Mouse (Mus musculus): ENCODE data around the gene Dnmt3a.

Gene Dnmt3a

GRCm38 (mm10) chr12:3805852-3806251 is at the start of gene Dnmt3a:
Gene Dnmt3a (plus strand): TSS chr12:3806007.
- DNase-seq (ENCODE audit: low read depth) = no peak

GRCm38 (mm10) chr12:3756216-3756615 is 49.6 kb upstream of the Dnmt3a start:
- no peak for DNase-seq (ENCODE audit: low read depth)

DNA sequence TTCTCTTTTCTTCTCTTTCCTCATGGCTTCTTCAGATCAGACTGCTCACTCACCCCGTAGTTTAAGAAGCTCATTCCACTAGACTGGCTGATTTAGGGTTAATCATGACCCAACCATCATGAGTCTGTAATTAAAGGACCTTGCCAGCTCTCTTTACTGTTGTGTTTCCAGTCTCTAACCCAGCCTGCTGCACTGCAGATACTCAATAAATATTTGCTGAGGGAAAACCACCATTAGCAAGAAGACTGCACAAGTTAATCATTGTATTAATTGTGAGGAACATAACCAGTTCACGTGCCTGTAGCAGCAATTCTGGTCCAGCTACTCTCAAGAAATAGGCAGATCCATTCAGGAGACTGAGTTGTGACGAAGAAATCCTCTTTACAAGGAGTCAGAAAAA is 47.7 kb upstream of the Dnmt3a start:
- DNase-seq (ENCODE audit: low read depth) = no peak

DNA sequence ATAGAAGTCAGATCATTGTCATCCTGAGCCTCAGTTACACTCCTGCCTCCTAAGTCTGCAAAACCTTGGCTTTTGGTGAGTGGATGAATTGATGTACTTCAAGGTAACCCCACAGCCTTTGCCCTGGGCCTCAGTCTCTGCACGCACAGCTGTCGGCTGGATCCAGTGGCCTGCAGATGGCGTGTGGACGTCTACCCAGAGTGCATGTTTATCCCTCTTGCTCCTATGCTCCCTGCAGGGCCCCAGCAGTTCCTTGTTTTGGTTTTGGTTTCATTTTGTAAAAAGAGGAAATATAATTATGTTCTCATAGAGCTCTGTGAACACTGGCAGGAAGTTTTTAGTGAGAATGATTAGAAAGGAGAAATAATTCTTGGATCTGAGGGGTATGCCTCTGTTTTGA is 46.4 kb upstream of the Dnmt3a start:
- peak; percentile 56 for DNase-seq (ENCODE audit: low read depth)

DNA sequence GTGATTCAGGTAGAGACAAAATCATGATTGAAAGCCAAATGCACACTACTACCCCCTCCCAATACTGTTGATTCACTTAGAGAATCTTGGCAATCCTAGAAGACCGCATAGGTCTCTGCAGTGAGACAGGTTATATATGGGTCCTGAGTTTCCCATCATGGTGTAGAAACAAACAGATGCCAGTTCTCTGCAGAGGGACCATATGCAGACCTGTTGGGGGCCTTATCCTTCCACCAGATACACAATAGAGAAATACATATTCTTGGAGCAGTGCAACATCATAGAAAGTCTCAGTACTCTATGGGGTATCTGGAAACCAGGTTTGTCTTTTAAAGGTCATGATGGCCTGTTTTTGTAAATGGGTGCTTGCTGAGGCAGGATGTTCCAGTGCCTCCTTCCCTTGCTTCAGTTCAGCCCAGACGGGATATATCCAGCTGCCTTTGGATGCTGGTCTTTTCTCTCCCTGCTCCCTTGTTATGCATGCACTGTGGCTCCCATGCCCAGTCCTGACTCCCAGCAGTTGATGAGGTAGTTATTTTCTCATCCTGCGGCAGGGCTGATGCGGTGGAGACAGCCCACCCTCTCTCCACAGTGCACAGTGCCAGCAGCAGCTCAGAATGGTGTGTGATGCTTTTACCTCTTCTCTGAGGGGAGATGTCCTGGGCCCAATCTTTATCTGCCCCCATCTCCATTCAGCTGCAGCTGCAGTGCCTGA is 44.8 kb upstream of the Dnmt3a start:
- no peak for DNase-seq (ENCODE audit: low read depth)

- DNase-seq (ENCODE audit: low read depth) = no peak
Observed at GRCm38 (mm10) chr12:3761591-3762295, 44.1 kb upstream of the Dnmt3a start.

DNA sequence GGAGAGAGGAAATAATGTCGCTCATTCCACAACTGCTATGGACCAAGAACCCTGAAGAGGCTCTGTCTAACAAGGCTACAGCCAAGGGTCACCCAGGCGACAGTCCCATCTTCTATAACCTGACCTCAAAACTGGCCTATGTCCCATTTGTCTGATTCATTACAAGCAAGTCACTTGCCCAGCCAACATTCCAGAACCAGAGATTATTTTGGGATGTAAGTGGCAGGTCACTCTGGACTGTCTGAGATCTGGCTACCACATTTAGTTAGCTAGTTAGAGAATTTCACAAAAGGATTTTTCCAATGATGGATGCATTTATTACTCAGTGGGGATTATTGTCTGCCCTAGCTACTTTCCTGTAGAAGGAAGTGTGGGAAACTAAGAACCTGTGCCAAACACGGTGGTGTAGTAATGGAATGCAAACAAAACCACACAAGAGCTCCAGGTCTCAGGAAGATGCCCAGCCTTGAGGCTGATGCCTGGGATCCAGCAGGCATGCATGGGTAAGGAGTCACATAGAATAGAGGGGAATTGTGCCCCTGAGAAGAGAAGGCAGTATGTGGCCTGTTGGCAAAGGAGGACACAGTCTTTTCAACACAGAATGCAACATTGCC is 41.5 kb upstream of the Dnmt3a start:
- DNase-seq (ENCODE audit: low read depth) = peak; percentile 41

GRCm38 (mm10) chr12:3767360-3767759 is 38.4 kb upstream of the Dnmt3a start:
- no peak for DNase-seq (ENCODE audit: low read depth)

GRCm38 (mm10) chr12:3768391-3768790 is 37.4 kb upstream of the Dnmt3a start:
- DNase-seq (ENCODE audit: low read depth) = no peak

DNA sequence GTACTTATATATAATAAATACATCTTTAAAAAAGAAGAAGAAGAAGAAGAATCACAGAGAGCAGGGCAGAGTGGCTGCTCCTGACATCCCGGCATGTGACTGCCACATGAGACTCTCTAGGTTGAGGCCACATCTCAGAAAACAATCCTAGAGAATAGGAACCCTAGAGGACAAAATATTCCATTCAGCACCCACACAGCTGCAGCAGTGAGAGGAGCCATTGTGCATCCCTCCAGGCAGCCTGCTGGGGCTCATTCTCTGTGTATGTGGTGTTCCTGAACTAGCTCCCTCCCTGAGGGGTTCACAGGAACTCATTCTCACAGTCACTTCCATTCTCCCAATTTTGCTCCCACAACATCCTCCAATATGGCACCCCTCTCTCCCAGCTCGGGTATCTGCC is 35.3 kb upstream of the Dnmt3a start:
- no peak for DNase-seq (ENCODE audit: low read depth)

DNA sequence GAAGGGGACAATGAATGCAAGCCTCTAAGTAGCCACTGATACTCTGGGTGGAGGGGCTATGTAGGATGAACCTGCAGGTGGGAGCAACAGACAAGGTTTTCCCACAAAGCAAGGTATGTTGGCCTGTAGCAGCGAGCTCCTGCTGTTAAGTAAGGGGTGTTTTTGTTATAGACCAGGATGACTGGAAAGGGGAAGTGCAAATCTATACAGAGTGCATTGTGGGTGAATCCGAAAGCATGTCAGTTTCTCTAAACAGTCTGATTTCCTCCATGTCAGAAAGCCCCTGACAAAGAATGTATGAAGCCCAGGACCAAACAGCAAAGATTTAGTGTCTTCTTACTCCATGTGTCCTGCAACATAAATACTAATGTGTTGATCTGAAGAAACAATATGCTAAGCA is 34.7 kb upstream of the Dnmt3a start:
- DNase-seq (ENCODE audit: low read depth) = no peak

DNA sequence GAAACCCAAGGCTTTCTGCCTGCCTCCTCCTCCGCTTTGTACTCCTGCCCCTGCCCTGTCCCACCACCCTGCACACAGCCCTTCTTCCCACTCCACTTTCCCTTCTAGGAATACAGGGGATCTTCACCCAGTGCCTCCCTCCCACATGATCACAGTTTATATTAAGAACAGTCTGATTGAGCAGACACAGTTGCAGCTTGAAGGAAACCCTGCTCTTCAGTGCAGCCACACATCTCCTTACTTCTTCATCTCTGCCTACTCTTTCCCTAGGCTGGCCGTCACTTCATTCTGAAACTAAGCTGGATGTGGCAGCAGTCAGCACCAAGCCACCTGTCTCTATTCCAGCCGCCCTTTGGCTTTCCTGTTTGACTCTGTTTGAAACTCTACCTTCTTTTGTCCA is 32.2 kb upstream of the Dnmt3a start:
- DNase-seq (ENCODE audit: low read depth) = no peak

DNA sequence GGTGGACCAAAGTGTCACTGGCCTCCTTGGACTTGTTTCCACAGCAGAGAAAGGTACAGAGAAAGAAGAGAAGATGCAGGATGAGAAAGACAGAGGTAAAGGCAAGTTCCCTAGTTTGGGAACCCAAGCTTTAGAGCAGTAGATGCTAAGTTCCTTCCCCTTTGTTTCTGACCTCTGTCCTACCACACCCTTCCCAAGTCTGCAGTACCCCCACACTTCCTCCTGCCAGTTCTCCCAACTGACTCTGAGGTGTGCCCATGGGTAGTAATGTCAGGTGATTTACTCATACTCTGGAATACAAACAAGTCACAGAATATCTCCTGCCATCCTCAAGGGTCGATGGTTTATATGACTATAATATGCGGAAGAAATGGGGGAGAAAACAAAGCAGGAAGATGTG is 29.8 kb upstream of the Dnmt3a start:
- no peak for DNase-seq (ENCODE audit: low read depth)

GRCm38 (mm10) chr12:3777682-3778081 is 28.1 kb upstream of the Dnmt3a start:
- DNase-seq (ENCODE audit: low read depth) = no peak

DNA sequence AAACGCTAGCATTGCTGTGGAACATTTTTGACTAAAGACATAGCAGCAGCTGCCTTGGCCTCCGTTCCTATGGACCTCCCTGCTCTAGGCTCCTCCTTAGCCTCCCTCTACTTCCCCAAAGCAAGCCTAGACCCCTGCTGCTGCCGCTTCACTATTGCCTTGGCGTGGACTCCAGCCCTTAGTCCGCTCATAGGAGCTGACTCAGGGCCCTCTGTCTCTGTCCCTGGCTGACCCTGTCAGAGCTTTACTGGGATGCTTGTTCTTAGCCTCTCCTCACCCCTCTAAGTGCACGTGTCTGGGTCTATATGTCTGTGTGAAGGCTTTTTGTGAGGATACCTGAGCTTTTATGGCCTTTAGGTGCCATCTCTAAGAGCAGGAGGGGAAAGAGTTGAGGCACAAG is 27.5 kb upstream of the Dnmt3a start:
- no peak for DNase-seq (ENCODE audit: low read depth)

DNA sequence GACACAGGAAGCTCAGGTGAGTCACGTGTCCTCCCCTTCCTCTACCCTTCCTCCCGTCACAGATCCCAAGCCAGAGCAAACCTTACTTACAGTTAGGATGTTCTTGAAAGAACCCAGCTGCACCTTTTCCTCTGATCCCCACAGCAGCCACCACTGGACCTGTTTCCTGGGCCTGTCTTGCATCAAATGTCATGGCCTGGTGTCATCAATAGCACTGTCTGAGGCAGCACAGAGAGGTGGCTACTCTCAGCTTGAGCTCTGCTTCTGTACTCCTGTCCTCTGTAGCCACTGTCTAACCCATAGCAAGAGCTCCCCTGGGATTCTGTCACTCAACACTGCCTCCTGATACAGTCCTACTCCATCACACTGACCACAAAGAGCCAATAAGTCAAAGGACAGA is 26.2 kb upstream of the Dnmt3a start:
- DNase-seq (ENCODE audit: low read depth) = no peak

DNA sequence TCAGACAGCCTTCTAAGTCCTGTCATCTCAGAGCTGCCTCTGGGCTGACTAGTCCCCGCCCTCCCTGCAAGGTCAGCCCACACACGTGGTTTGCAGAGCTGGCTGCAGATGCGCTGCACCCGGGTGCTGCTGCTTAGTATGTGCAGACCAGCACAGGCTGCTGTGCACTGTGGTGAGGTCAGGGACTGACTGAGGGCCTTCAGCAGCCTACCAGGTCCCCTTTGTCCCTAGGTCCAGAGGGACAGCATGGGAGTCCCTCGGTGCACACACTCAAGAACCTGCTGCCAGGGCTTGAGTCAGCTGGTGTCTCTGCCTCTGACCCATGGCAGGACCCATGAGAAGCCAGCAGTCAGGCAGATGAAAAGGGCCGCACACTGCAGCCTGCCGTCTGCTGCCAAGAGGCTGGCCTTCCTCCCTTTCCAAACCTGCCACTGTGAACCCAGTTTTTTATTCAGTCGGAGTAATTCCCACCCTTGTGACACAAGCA is 25.4 kb upstream of the Dnmt3a start:
- DNase-seq (ENCODE audit: low read depth) = peak; percentile 50

DNA sequence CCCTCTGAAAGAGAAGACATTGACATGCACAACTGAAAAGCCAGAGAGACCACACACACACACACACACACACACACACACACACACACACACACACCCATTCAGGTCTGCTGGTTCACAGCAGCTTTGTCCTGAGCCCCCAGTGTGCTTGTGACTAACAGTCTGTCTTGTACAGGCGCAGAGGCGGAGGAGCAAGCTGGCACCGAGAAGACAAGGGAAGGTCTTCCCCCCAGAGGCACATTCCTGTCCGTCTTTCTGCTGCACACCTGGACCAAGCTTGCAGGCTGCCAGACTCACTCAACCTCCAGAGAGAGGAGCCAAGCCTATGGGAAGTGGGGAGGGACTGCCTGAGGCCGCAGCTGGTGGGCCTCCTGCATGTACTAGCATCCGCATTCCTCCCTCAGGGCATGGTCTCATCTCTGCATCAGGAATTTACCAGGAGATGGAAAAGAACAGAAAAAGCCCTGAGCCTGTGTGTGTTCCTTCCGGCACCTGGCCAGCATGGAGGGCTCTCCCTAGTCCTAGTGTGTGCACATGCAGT is 24.8 kb upstream of the Dnmt3a start:
- no peak for DNase-seq (ENCODE audit: low read depth)

DNA sequence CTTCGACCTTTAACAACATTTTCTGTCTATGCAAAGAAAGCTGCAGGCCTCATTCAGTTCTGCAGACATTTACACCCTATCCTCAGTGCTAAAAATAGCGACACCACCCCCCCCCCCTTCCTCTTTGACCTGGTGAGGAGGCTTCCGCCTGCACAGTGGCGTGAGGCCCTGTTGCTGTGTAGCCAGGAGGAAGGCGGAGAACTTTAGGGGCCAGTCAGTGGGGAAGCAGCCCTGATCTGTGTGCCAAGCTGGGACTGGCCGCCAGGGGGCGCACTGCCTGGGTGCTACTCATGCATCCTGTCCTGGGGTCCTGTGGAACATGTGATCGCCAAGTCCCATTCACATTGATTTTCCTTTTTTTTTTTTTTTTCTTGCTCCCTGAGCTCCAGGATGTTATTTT is 24.3 kb upstream of the Dnmt3a start:
- DNase-seq (ENCODE audit: low read depth) = peak; percentile 88

- no peak for DNase-seq (ENCODE audit: low read depth)
Observed at GRCm38 (mm10) chr12:3783196-3783825, 22.5 kb upstream of the Dnmt3a start.

GRCm38 (mm10) chr12:3784258-3784657 is 21.5 kb upstream of the Dnmt3a start:
- DNase-seq (ENCODE audit: low read depth) = no peak

- no peak for DNase-seq (ENCODE audit: low read depth)
Observed at GRCm38 (mm10) chr12:3784729-3785128, 21.1 kb upstream of the Dnmt3a start.

Measured in NIH3T3 (cell line).